Mouse (Mus musculus) neural tube, embryonic 12.5 days (tissue): ENCODE measurements around the gene Txn2. TPM values are rescaled to one million over a fixed set of nuclear protein-coding genes. Genes with fewer than 3 reads are reported as not detected.

ENCODE experiments used
- ATAC-seq: fragments of 200-750 bp; cut with Nextera tagmentation; 2 replicates; pipeline ENCODE4 v1.8.0; 2017; ENCODE audit warnings: low read depth, mild to moderate bottlenecking, moderate TSS enrichment, moderate library complexity; ENCODE audit not compliant: low FRiP score
- H3K27ac ChIP-seq: fragments of 300-500 bp; sonication (generic); 2 replicates; pipeline ENCODE4 v1.5.1; 2016
- H3K27me3 ChIP-seq: fragments of 300-500 bp; sonication (generic); replicated peaks from 2 replicates; pipeline ENCODE4 v1.6.1; 2016; ENCODE audit warnings: mild to moderate bottlenecking
- H3K36me3 ChIP-seq: fragments of 300-500 bp; sonication (generic); 2 replicates; pipeline ENCODE4 v1.6.1; 2016; ENCODE audit warnings: mild to moderate bottlenecking
- H3K4me1 ChIP-seq: fragments of 300-500 bp; sonication (generic); 2 replicates; pipeline ENCODE4 v1.6.1; 2016
- H3K4me2 ChIP-seq: fragments of 300-500 bp; sonication (generic); replicated peaks from 2 replicates; pipeline ENCODE4 v1.6.1; 2016; ENCODE audit warnings: mild to moderate bottlenecking
- H3K4me3 ChIP-seq: fragments of 300-500 bp; sonication (generic); 2 replicates; pipeline ENCODE4 v1.5.1; 2016
- H3K9ac ChIP-seq: fragments of 300-500 bp; sonication (generic); 2 replicates; pipeline ENCODE4 v1.6.1; 2016; ENCODE audit warnings: mild to moderate bottlenecking
- H3K9me3 ChIP-seq: fragments of 300-500 bp; sonication (generic); 2 replicates; pipeline ENCODE4 v1.6.1; 2016; ENCODE audit warnings: mild to moderate bottlenecking
- WGBS: fragments of 180-500 bp; shearing (Covaris S2); methylation state at CpG from one replicate; pipeline ENCODE4 v1.1.7; 2016; 5-methylcytosine and 5-hydroxymethylcytosine counted together
- polyA plus RNA-seq: library from polyadenylated mRNA; unstranded; fragments of >200 nt; fragmentation: Nextera tagmentation; extraction: Ambion mirVana; gene quantifications from 2 replicates; pipeline ENCODE4 v1.2.1, GENCODE M21; 2016

Gene Txn2
- polyA plus RNA-seq, 1 experiment from 2014 or later = 208 TPM

- 31% methylated on average over 12 of the region's 12 CpGs for WGBS
- Histone ChIP-seq H3K27me3 (0 out of 2 replicates have a peak, but pooled peaks cover 8% of the 10 kb centered on the region), H3K36me3 (no peaks in the 10 kb centered on the region), H3K4me2 (no peak overlapping the region), H3K4me3 (no peak overlapping the region), H3K9me3 (no peaks in the 10 kb centered on the region), H3K9ac (no peak overlapping the region), H3K27ac (no peak overlapping the region), H3K4me1 (peaks cover 6% of the 10 kb centered on the region; the same call in 1 of the 2 replicates)
- no peak for ATAC-seq
Observed at GRCm38 (mm10) chr15:77904363-77904892, 24.4 kb downstream of the Txn2 start.

GRCm38 (mm10) chr15:77903176-77903575, 25.6 kb downstream of the Txn2 start:
- peaks cover 6% of the 10 kb centered on the region; the same call in 1 of the 2 replicates for H3K4me1 ChIP-seq
- WGBS = 69% methylated on average over 5 of the region's 5 CpGs
- H3K4me2 ChIP-seq = no peak overlapping the region
- 0 out of 2 replicates have a peak, but pooled peaks cover 8% of the 10 kb centered on the region for H3K27me3 ChIP-seq
- H3K27ac ChIP-seq = no peak overlapping the region
- no peak for ATAC-seq
- H3K4me3 ChIP-seq = no peak overlapping the region
- H3K9ac ChIP-seq = no peak overlapping the region
- H3K36me3 ChIP-seq = no peaks in the 10 kb centered on the region
- no peaks in the 10 kb centered on the region for H3K9me3 ChIP-seq

- H3K4me2 ChIP-seq = no peak overlapping the region
- no peaks in the 10 kb centered on the region for H3K4me1 ChIP-seq
- H3K27me3 ChIP-seq = no peaks in the 10 kb centered on the region
- no peak overlapping the region for H3K27ac ChIP-seq
- H3K4me3 ChIP-seq = no peak overlapping the region
- H3K36me3 ChIP-seq = no peaks in the 10 kb centered on the region
- WGBS = 87% methylated on average over 13 of the region's 14 CpGs
- ATAC-seq = no peak
- no peak overlapping the region for H3K9ac ChIP-seq
- H3K9me3 ChIP-seq = no peaks in the 10 kb centered on the region
Observed at GRCm38 (mm10) chr15:77894926-77895325, 33.9 kb downstream of the Txn2 start.

GRCm38 (mm10) chr15:77893292-77893691, 35.5 kb downstream of the Txn2 start:
- 76% methylated on average over 10 of the region's 10 CpGs for WGBS

GRCm38 (mm10) chr15:77892420-77892819, 36.4 kb downstream of the Txn2 start:
- Histone ChIP-seq H3K4me2 (no peak overlapping the region), H3K27me3 (no peaks in the 10 kb centered on the region), H3K9ac (no peak overlapping the region), H3K4me1 (no peaks in the 10 kb centered on the region), H3K4me3 (no peak overlapping the region), H3K36me3 (no peaks in the 10 kb centered on the region), H3K27ac (no peak overlapping the region), H3K9me3 (no peaks in the 10 kb centered on the region)
- WGBS = 83% methylated on average over 10 of the region's 10 CpGs
- no peak for ATAC-seq

More at GRCm38 (mm10) chr15:77893292-77893691, 35.5 kb downstream of the Txn2 start:
- H3K27me3 ChIP-seq = no peaks in the 10 kb centered on the region
- no peaks in the 10 kb centered on the region for H3K4me1 ChIP-seq
- no peak overlapping the region for H3K9ac ChIP-seq
- H3K4me3 ChIP-seq = no peak overlapping the region
- H3K4me2 ChIP-seq = no peak overlapping the region
- H3K9me3 ChIP-seq = no peaks in the 10 kb centered on the region
- H3K27ac ChIP-seq = no peak overlapping the region
- H3K36me3 ChIP-seq = no peaks in the 10 kb centered on the region
- no peak for ATAC-seq

- H3K4me1 ChIP-seq = no peaks in the 10 kb centered on the region
- WGBS = 88% methylated on average over 8 of the region's 8 CpGs
- no peaks in the 10 kb centered on the region for H3K9me3 ChIP-seq
- no peak overlapping the region for H3K4me2 ChIP-seq
- H3K4me3 ChIP-seq = no peak overlapping the region
- H3K27me3 ChIP-seq = no peaks in the 10 kb centered on the region
- no peak overlapping the region for H3K9ac ChIP-seq
- no peaks in the 10 kb centered on the region for H3K36me3 ChIP-seq
- no peak for ATAC-seq
- H3K27ac ChIP-seq = no peak overlapping the region
Observed at GRCm38 (mm10) chr15:77891766-77892165, 37.0 kb downstream of the Txn2 start.

- Histone ChIP-seq H3K9me3 (no peaks in the 10 kb centered on the region), H3K9ac (no peak overlapping the region), H3K27ac (no peak overlapping the region), H3K4me3 (no peak overlapping the region), H3K4me1 (no peaks in the 10 kb centered on the region), H3K36me3 (no peaks in the 10 kb centered on the region), H3K4me2 (no peak overlapping the region), H3K27me3 (no peaks in the 10 kb centered on the region)
- 54% methylated on average over 4 of the region's 4 CpGs for WGBS
- no peak for ATAC-seq
Observed at GRCm38 (mm10) chr15:77889761-77890422, 38.9 kb downstream of the Txn2 start.

- no peak overlapping the region for H3K27ac ChIP-seq
- no peak overlapping the region for H3K4me2 ChIP-seq
- H3K36me3 ChIP-seq = no peaks in the 10 kb centered on the region
- no peak overlapping the region for H3K9ac ChIP-seq
- H3K4me3 ChIP-seq = no peak overlapping the region
- H3K27me3 ChIP-seq = no peaks in the 10 kb centered on the region
- H3K4me1 ChIP-seq = no peaks in the 10 kb centered on the region
- no peaks in the 10 kb centered on the region for H3K9me3 ChIP-seq
- 61% methylated on average over 7 of the region's 7 CpGs for WGBS
- ATAC-seq = no peak
Observed at GRCm38 (mm10) chr15:77888286-77888685, 40.5 kb downstream of the Txn2 start.

- Histone ChIP-seq H3K36me3 (no peaks in the 10 kb centered on the region), H3K27me3 (no peaks in the 10 kb centered on the region), H3K4me2 (no peak overlapping the region), H3K27ac (no peak overlapping the region), H3K4me3 (no peak overlapping the region), H3K9me3 (no peaks in the 10 kb centered on the region), H3K4me1 (0 out of 2 replicates have a peak, but pooled peaks cover 6% of the 10 kb centered on the region), H3K9ac (no peak overlapping the region)
- no peak for ATAC-seq
- 70% methylated on average over 1 of the region's 1 CpGs for WGBS
Observed at GRCm38 (mm10) chr15:77887093-77887488, 41.7 kb downstream of the Txn2 start.

GRCm38 (mm10) chr15:77886369-77887092, 42.3 kb downstream of the Txn2 start:
- Histone ChIP-seq H3K27ac (no peak overlapping the region), H3K27me3 (no peaks in the 10 kb centered on the region), H3K9me3 (no peaks in the 10 kb centered on the region), H3K36me3 (no peaks in the 10 kb centered on the region), H3K4me1 (0 out of 2 replicates have a peak, but pooled peaks cover 6% of the 10 kb centered on the region), H3K4me2 (no peak overlapping the region), H3K9ac (no peak overlapping the region), H3K4me3 (no peak overlapping the region)
- no peak for ATAC-seq
- WGBS = 91% methylated on average over 4 of the region's 5 CpGs

- Histone ChIP-seq H3K9ac (no peak overlapping the region), H3K36me3 (no peaks in the 10 kb centered on the region), H3K9me3 (no peaks in the 10 kb centered on the region), H3K27me3 (no peaks in the 10 kb centered on the region), H3K27ac (no peak overlapping the region), H3K4me1 (0 out of 2 replicates have a peak, but pooled peaks cover 6% of the 10 kb centered on the region), H3K4me2 (no peak overlapping the region), H3K4me3 (no peak overlapping the region)
- ATAC-seq = no peak
- 88% methylated on average over 4 of the region's 4 CpGs for WGBS
Observed at GRCm38 (mm10) chr15:77885945-77886344, 42.9 kb downstream of the Txn2 start.

- no peaks in the 10 kb centered on the region for H3K9me3 ChIP-seq
- H3K4me1 ChIP-seq = 0 out of 2 replicates have a peak, but pooled peaks cover 6% of the 10 kb centered on the region
- no peaks in the 10 kb centered on the region for H3K36me3 ChIP-seq
- no peak overlapping the region for H3K27ac ChIP-seq
- WGBS = 88% methylated on average over 6 of the region's 6 CpGs
- no peak overlapping the region for H3K4me3 ChIP-seq
- ATAC-seq = no peak
- H3K4me2 ChIP-seq = no peak overlapping the region
- H3K9ac ChIP-seq = no peak overlapping the region
- no peaks in the 10 kb centered on the region for H3K27me3 ChIP-seq
Observed at GRCm38 (mm10) chr15:77885159-77885558, 43.6 kb downstream of the Txn2 start.
